Mouse (Mus musculus): ENCODE results near the gene Neurl4. TPM values are rescaled to one million over a fixed set of nuclear protein-coding genes. Genes with fewer than 3 reads are reported as not detected.

The Neurl4 gene
- polyA plus RNA-seq, 2 experiments = 2.5 to 20.5 TPM

- peak within 1 kb of the TSS; percentile 84 for H3K9ac ChIP-seq (replicated peaks)
- ATAC-seq (ENCODE audit: insufficient read depth) = peak; percentile 88
Observed at GRCm38 (mm10) chr11:69921114-69922011, 20.5 kb downstream of the Neurl4 start, which contains the start of gene Eif5a. TSS of gene Eif5a (minus strand) at chr11:69921958.

GRCm38 (mm10) chr11:69922012-69922756, 21.3 kb downstream of the Neurl4 start:
- DNase-seq (ENCODE audit: low read depth in 3 of 3, low spot score in 3 of 3) (no peak), ATAC-seq (ENCODE audit: insufficient read depth) (no peak)
- WGBS (ENCODE audit: insufficient replicate concordance) = 1% methylated on average over 12 of the region's 12 CpGs

More at GRCm38 (mm10) chr11:69921114-69922011, 20.5 kb downstream of the Neurl4 start, which contains the start of gene Eif5a:
- Histone ChIP-seq H3K27ac (peak within 1 kb of the TSS; percentile 99), H3K4me2 (ENCODE audit: low read depth) (peak within 1 kb of the TSS; percentile 100), H3K27me3 (ENCODE audit: control insufficient read depth, insufficient read depth, low read length) (no peaks in the 10 kb centered on the region), H3K4me1 (replicated peaks; ENCODE audit: control insufficient read depth in 2 of 2, insufficient read depth in 2 of 2, low read length in 1 of 2) (peaks cover 42 to 45% of the 10 kb centered on the region in 2 experiments), H3K36me3 (replicated peaks; ENCODE audit: control insufficient read depth, insufficient read depth, low read depth) (peaks cover 31% of the 10 kb centered on the region), H3K9me3 (ENCODE audit: control insufficient read depth, low read length) (no peaks in the 10 kb centered on the region), H3K4me3 (ENCODE audit: insufficient read depth in 1 of 2, low read depth in 2 of 2, low read length in 2 of 2) (peak within 1 kb of the TSS; percentile 99)
- DNase-seq (ENCODE audit: low read depth in 3 of 3, low spot score in 3 of 3) = peak; percentile 99 to 100 (median 99)
- WGBS (ENCODE audit: insufficient replicate concordance) = under 1% methylated on average over 78 of the region's 78 CpGs
- TF ChIP-seq CTCF (IDR thresholded peaks at IDR 0.05; ENCODE audit: low read depth) = peak; percentile 85
- TF ChIP-seq EP300 (IDR thresholded peaks at IDR 0.05; ENCODE audit: low read depth) = no peak

GRCm38 (mm10) chr11:69922796-69923195, 21.9 kb downstream of the Neurl4 start:
- peak overlapping the region in 1 of 2 experiments; percentile 99; a peak in 2 of 4 replicates for H3K4me3 ChIP-seq (ENCODE audit: insufficient read depth in 1 of 2, low read depth in 2 of 2, low read length in 2 of 2)
- H3K9me3 ChIP-seq (ENCODE audit: control insufficient read depth, low read length) = no peaks in the 10 kb centered on the region
- peak overlapping the region; percentile 99 for H3K27ac ChIP-seq
- no peak for ATAC-seq (ENCODE audit: insufficient read depth)
- H3K36me3 ChIP-seq (replicated peaks; ENCODE audit: control insufficient read depth, insufficient read depth, low read depth) = peaks cover 17% of the 10 kb centered on the region
- H3K9ac ChIP-seq (replicated peaks) = peak overlapping the region; percentile 84; the same call in 1 of the 2 replicates
- DNase-seq (ENCODE audit: low read depth in 3 of 3, low spot score in 3 of 3) = no peak
- no peaks in the 10 kb centered on the region for H3K27me3 ChIP-seq (ENCODE audit: control insufficient read depth, insufficient read depth, low read length)
- TF ChIP-seq EP300 (IDR thresholded peaks at IDR 0.05; ENCODE audit: low read depth) (no peak), CTCF (IDR thresholded peaks at IDR 0.05; ENCODE audit: low read depth) (no peak)
- peak overlapping the region; percentile 100 for H3K4me2 ChIP-seq (ENCODE audit: low read depth)
- peaks cover 30 to 31% of the 10 kb centered on the region in 2 experiments for H3K4me1 ChIP-seq (replicated peaks; ENCODE audit: control insufficient read depth in 2 of 2, insufficient read depth in 2 of 2, low read length in 1 of 2)
- 59% methylated on average over 3 of the region's 3 CpGs for WGBS (ENCODE audit: insufficient replicate concordance)

More at GRCm38 (mm10) chr11:69922012-69922756, 21.3 kb downstream of the Neurl4 start:
- TF ChIP-seq CTCF (IDR thresholded peaks at IDR 0.05; ENCODE audit: low read depth) = peak; percentile 19; the same call in 1 of the 2 replicates
- TF ChIP-seq EP300 (IDR thresholded peaks at IDR 0.05; ENCODE audit: low read depth) = no peak; the same call in 1 of the 2 replicates
- Histone ChIP-seq H3K4me3 (ENCODE audit: insufficient read depth in 1 of 2, low read depth in 2 of 2, low read length in 2 of 2) (peak overlapping the region; percentile 81 to 99), H3K9me3 (ENCODE audit: control insufficient read depth, low read length) (no peaks in the 10 kb centered on the region), H3K4me1 (replicated peaks; ENCODE audit: control insufficient read depth in 2 of 2, insufficient read depth in 2 of 2, low read length in 1 of 2) (peaks cover 36 to 37% of the 10 kb centered on the region in 2 experiments), H3K4me2 (ENCODE audit: low read depth) (peak overlapping the region; percentile 100), H3K27ac (peak overlapping the region; percentile 99), H3K9ac (replicated peaks) (peak overlapping the region; percentile 84), H3K27me3 (ENCODE audit: control insufficient read depth, insufficient read depth, low read length) (no peaks in the 10 kb centered on the region), H3K36me3 (replicated peaks; ENCODE audit: control insufficient read depth, insufficient read depth, low read depth) (peaks cover 23% of the 10 kb centered on the region)

GRCm38 (mm10) chr11:69927501-69927900, 26.6 kb downstream of the Neurl4 start:
- peaks cover 10% of the 10 kb centered on the region in 2 experiments for H3K4me1 ChIP-seq (replicated peaks; ENCODE audit: control insufficient read depth in 2 of 2, insufficient read depth in 2 of 2, low read length in 1 of 2)
- H3K27ac ChIP-seq = no peak overlapping the region
- DNase-seq (ENCODE audit: low read depth in 3 of 3, low spot score in 3 of 3) (no peak), ATAC-seq (ENCODE audit: insufficient read depth) (no peak)
- WGBS (ENCODE audit: insufficient replicate concordance) = 84% methylated on average over 2 of the region's 2 CpGs
- no peak for TF ChIP-seq EP300 (IDR thresholded peaks at IDR 0.05; ENCODE audit: low read depth)
- peak; percentile 25; the same call in 1 of the 2 replicates for TF ChIP-seq CTCF (IDR thresholded peaks at IDR 0.05; ENCODE audit: low read depth)
- H3K9me3 ChIP-seq (ENCODE audit: control insufficient read depth, low read length) = no peaks in the 10 kb centered on the region
- H3K36me3 ChIP-seq (replicated peaks; ENCODE audit: control insufficient read depth, insufficient read depth, low read depth) = no peaks in the 10 kb centered on the region
- no peak overlapping the region for H3K9ac ChIP-seq (replicated peaks)
- H3K4me3 ChIP-seq (ENCODE audit: insufficient read depth in 1 of 2, low read depth in 2 of 2, low read length in 2 of 2) = no peak overlapping the region
- no peaks in the 10 kb centered on the region for H3K27me3 ChIP-seq (ENCODE audit: control insufficient read depth, insufficient read depth, low read length)
- no peak overlapping the region for H3K4me2 ChIP-seq (ENCODE audit: low read depth)

All from liver, embryonic 14.5 days (tissue).